Mouse (Mus musculus): ENCODE results near the gene Carmil1.

- TF ChIP-seq POLR2A (IDR thresholded peaks at IDR 0.05; ENCODE audit: insufficient read depth, low read depth, low read length) (no peak), CTCF (IDR thresholded peaks at IDR 0.05) (no peak), EP300 (IDR thresholded peaks at IDR 0.05; ENCODE audit: insufficient read depth, low read depth, low read length) (no peak)
These were observed 123.0 kb downstream of the Carmil1 start for GRCm38 (mm10) chr13:24157560-24158011.
